Mouse (Mus musculus): ENCODE results near the gene Ugt1a6a.
"Not testable (repeated sequence)": the region's sequence is repeated elsewhere in the genome, so short reads cannot be mapped to it uniquely, and the experiment has no call there.

Gene Ugt1a6a

DNA sequence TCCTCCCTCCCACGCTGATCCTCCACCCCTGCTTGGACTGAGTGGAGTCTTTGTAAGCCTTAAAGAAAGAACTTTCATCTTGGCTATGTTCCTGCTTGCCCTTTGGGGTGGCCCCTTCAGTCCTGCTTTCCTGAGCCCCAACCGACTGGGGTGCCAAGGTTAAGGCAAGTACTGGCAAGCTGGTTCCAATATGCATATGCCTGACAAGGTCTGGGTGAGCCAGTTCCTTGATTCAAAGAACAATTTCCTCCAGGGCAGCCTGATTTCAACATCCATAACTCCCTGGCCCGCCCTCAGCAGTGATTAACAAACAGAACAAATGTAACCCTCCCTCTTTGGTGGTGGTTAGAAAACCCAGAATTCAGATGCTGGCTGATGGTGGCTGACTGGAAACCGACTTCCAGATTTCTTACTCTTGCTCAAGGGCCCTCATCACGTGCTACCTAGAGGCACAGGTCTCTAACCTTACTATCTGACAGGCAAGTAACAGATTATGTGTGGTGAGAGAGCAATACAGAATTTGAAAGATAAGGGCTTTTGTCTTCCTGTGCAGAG is at the start of gene Ugt1a6a:
Gene Ugt1a6a, plus strand, starts transcription at position 353 of the 555 bp plus-strand sequence.
- not testable (repeated sequence) for DNase-seq

DNA sequence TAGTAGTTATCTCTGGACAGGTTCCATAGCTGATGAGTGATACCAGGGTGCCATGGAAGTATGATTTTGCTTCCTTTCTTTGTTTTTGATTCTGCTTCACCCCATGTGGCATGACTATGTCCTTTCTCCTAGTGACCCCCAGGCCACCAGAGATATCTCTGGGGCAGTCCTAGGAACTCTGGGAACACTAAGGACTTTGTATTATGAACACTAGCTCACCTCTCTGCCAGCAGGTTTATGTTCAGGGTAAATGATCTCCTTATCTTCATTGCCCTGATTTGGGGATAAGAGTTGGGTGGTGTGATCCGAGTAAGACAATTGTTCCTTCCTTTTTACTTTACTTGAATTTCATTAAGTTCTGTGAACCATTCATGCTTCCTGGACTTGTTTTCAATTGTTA is 48.5 kb upstream of the Ugt1a6a start:
- DNase-seq: no peak

DNA sequence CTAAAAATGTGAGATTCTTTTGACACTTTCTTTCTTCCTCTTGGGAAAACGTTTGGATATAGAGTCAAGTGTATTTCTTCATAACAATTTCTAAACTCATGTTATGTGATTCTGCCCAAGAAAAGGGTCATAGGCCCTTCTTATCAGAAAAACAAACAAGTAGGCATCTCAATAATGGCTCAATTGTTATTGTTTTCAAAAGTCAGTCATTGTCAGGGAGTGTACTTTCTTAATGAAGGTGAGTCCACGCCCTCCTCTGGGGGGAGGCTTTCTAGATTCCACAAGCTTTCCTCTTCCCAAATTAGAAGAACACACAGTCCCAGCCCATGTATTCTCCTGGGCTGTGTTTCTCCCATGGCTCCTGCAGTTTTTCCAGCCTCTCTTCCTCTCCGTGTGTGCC is 47.1 kb upstream of the Ugt1a6a start, which contains the start of gene Ugt1a8:
Gene Ugt1a8, plus strand, starts transcription at position 301 of the 400 bp plus-strand sequence.
- no peak for DNase-seq

DNA sequence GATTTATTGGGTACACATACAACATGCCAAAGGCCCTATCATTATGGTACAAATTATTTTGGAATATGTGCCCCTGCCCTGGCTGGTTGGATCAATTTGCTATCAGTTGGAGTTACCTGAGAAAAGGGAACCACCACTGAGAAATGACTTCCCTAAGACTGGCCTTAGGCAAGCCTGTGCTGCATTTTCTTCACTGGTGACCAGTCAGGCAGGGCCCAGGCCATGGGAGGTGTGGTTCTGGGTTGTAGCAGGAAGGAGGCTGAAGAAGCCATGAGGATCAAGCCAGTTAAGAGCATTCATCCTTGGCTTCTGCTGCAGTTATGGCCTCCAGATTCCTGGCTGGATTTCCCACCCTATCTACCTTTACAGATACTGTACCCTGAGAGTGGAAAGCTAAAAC is 42.3 kb upstream of the Ugt1a6a start:
- DNase-seq: no peak

DNA sequence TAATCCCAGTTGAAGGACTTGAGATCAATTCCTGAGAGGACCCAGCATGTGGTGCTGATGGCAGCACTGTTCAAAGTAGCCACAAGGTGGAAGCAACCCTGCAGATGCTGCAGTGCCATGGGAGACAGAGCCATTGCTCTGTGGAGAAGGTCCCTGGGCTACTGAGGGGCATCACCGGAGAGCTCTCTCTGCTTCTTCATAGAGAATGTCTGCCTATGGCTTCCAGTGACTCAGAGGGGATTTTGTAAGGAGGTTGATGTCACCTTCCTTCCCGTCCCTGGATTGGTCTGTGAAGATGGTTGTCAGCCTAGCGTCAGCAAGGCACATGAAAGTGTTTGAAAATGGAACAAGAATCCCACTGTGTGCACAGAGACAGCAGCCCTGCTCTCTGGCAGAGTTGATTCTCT is 40.3 kb upstream of the Ugt1a6a start:
- DNase-seq: not testable (repeated sequence)

DNA sequence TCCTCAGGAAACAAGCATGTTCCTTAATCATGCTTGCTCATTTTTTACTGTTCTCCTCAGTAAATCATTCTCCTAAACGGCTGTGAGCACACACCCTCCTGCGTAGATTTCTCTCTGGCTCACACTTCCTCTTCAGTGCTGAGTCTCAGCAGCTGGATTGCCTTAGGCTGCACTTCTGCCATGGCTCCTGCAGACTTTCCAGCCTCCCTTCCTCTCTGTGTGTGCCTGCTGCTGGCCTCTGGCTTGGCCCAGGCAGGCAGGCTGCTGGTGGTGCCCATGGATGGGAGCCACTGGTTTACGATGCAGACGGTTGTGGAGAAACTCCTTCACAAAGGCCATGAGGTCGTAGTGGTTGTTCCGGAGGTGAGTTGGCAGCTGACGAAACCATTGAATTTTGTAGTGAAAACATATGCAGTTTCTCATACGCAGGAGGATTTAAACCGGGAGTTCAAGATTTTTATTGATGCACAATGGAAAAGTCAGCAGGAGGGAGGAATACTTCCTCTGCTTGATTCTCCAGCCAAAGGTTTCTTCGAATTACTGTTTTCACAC is 39.6 kb upstream of the Ugt1a6a start, which contains the start of gene Ugt1a7c:
Gene Ugt1a7c, plus strand, starts transcription at position 122 of the 552 bp plus-strand sequence.
- DNase-seq: no peak

DNA sequence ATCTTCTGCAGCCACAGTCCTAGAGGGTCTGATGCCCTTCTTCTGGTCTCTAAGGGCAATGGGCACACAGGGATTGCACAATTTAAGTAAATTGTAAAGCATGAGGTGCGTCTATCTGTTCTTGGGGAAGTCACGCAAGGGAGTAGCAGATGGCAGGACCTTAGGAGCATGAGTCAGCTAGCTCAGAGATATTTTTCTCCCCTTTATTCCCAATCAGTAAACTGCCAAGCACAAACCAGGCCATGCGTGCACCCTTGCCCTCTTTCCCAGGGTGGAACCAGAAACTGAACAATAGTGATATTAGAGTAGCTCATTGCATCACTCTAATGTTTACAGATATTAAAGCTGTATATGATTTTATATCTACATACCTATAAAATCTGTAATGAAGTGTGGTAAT is 36.1 kb upstream of the Ugt1a6a start:
- not testable (repeated sequence) for DNase-seq

DNA sequence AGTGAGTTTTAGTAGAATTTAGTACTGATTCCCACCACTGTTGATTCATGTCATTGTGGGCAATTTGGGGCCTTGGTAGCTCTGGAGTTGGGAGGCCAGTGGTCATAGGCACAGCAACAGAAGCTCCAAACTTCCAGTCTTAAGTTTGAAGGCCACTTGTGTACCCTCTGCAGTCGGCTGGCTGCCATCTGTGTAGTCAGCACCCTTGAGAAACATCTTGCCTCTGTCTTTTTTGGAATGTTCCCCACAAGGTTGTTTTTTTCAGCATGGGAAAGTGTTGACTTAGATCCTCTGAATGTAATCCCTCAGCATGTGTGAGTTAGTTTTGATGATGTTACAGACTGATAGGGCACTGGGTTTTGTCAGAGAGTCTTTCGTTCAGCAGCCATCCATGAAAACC is 34.9 kb upstream of the Ugt1a6a start:
- DNase-seq: not testable (repeated sequence)

DNA sequence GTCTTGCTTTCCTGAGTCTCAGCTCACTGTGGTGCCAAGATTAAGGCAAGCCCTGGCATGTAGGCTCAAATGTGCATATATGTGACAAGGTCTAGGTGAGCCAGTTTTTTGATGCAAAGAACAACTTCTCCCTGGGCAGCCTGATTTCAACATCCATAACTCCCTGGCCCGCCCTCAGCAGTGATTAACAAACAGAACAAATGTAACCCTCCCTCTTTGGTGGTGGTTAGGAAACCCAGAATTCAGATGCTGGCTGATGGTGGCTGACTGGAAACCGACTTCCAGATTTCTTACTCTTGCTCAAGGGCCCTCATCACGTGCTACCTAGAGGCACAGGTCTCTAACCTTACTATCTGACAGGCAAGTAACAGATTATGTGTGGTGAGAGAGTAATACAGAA is 31.6 kb upstream of the Ugt1a6a start, which contains the start of gene Ugt1a6b:
Gene Ugt1a6b, plus strand, starts transcription at position 234 of the 400 bp plus-strand sequence.
- not testable (repeated sequence) for DNase-seq

DNA sequence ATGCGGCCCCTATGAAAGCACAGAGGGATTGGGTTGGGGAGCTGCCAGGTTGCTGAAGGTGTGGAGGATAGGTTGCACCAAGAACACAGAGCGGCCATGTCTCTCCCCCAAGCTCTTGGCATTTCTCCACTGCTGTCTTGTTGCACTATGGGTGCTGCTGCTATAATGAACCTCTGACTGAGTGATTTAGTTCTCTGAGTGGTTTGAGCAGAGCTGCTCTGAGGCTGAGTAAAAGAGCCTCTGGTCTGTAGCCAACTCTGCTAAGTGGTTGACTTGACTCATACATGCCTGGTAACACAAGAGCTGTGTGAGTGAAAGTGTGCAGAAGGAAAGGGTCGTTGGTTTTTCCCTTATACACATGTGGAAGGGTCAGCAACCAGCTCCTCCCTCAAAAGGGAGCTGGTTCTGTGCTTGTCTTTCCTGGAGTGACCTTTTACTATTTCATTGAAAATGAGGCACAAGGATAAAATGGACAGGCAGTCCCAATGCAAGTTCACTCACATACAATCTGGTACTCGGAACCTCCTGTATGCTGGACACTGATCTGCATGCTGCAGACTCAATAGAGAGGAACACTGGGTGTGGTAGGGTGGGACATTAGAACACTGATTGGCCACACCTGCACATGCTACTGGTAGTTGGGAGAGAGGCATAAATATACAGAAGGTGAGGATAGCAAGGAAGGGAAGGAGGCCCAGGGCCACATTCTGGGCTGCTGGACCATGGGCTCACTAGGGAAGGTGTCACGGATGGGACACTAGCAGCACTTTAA is 30.7 kb upstream of the Ugt1a6a start:
- DNase-seq: not testable (repeated sequence)

DNA sequence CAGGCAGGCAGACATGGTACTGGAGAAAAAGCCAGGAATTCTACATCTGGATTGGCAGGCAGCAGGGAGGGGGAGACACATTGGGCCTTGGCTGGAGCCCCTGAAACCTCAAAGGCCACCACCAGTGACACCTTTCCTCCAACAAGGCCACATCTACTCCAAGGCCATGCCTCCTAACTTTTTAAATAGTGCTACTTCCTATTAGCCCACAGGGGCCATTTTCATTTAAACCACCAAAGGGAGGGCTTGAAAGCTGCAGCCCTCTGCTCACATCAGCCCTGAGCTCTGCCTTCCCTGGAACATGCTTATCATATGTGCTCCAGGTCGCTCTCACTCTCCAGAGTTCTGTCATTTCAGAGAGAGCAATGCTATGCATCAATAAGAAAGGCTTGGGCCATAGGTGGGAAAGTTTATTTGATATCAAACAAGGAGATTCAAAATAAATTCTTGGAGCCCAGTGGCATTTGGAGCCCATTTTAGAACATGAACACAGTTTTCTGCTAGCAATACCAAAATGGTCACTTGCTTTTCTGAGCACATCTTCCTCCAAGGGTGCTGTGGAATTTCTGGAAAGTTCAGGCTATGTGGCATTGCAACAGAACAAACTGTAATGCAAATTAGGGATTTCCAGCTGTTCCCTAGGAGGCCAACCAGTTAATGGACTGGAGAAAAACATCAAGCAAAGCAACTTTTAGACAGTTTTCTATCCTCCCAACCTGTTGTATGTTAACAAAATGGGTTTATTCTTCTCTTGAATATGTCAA is 29.8 kb upstream of the Ugt1a6a start:
- DNase-seq: no peak

DNA sequence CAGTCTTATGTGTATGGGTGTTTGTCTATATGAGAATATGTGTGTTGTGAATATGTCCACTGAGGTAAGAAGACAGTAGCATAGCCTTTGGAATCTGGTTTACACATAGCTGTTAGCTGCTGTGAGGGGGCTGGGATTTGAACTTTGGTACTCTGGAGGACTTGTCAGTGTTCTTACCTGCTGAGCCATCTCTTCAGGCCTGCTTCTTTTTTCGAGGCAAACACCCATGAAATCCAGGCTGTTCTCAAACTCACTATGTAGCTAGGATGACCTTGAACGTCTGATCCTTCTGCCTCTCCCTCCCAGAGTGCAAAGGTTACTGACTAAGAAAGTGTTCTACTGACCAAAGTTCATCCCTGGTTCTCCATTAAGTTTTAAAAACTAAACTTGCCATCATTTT is 29.0 kb upstream of the Ugt1a6a start:
- no peak for DNase-seq

DNA sequence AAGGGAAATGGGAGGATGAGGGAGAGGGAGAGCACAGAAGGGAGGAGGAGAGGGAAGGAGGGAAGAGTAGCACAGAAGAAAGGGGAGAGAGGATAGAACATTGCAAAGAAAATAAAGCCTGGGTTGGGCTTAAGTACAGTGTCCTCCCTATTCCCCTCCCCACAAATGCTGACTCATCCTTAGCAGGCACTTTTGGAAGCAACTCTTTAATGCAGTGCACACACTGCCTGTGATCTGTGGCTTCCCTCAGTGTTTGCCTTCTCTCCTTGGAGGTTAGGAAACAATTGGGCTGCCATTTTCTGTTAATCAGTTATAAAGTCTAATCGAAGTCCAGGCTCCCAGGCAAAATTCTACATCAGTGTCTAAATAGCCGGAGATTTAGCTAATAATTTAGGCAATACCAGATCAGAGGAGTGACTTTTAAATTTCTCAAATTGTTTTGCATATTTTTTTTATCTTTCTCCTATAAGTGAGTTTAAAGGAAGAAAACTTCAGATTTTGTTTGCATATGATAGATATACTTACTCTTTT is 25.5 kb upstream of the Ugt1a6a start:
- DNase-seq: not testable (repeated sequence)

DNA sequence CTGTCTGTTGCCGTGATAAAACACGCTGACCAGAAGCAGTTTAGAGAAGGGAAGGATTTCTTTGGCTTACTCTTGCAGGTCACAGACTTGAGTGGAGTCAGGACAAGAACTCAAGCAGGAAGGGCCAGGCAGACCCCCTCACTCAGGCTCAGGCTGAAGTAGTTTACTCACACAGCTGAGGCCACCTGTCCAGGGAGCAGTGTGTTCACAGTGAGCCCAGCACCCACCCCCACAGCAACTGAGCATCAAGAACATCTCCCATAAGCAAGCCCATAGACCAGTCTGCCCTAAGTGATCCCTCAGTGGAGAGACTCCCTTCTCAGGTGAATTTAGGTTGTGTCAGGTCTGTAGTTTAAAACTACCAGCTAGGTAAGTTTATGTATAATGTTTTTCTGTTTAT is 25.0 kb upstream of the Ugt1a6a start:
- DNase-seq: not testable (repeated sequence)

DNA sequence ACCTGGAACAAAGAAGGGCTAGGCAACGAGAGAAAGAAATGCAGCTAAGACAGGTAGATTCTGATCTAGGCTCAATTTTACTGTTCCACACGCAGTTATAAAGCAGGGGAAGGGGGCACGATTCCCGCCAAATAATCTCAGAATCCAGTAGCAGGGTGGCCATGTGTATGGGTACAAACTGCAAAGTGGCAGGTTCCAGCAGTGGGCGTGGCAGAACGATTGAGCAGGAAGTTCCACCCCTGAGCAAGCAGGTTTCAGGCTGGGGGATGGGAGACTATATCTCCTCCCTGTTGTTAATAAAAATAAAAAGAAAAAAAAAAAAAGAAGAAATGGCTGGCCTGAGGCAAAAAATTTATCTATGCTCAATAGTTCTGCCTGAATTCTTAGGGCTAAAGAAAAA is 21.8 kb upstream of the Ugt1a6a start:
- DNase-seq: not testable (repeated sequence)

DNA sequence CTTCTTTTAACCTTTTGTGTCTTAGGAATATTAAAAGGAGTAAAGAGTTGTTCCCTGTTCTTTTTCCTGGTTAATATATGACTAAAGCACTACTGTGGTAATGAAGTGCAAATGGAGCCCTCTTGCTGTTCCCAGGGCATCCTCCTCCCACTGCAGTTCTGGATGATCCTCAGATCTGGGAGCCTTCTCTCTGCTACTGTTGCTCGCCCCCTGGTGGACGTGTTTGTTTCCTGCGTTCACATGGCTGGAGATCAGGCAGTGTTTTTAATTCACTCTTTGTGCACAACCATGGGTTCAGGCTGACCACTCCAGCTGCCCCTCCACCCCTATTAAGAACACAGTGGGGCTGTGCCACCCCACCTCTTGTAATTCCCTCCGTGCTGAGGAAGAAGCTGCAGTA is 14.1 kb upstream of the Ugt1a6a start:
- not testable (repeated sequence) for DNase-seq

DNA sequence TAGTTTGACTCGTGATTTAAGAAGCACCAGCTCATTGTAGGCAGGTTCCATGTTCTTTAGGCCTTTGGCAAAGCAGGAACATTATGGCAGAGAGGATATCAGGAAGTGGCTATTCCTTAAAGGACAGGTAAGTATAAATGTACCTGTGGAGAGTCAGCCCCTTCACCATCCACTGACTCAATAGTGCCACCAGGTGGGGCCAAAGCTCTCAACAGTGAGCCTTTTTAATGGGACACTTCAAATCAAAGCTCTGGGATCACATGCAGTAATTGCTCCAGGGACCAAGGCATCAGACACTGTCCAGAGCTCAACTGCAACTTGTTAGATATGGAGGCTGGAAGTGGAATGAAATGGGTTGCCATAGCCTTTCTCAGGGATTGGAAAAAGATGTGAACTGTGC is 13.1 kb upstream of the Ugt1a6a start:
- DNase-seq: not testable (repeated sequence)

DNA sequence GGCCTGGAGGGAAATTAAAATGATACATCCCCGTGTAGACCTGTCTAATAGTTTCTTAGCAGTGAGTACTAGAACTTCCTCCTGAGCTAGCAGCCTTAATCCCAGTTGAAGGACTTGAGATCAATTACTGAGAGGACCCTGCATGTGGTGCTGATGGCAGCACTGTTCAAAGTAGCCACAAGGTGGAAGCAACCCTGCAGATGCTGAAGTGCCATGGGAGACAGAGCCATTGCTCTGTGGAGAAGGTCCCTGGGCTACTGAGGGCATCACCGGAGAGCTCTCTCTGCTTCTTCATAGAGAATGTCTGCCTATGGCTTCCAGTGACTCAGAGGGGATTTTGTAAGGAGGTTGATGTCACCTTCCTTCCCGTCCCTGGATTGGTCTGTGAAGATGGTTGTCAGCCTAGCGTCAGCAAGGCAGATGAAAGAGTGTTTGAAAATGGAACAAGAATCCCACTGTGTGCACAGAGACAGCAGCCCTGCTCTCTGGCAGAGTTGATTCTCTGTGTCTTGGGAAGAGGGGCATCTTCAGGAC is 8.7 kb upstream of the Ugt1a6a start:
- DNase-seq: not testable (repeated sequence)

DNA sequence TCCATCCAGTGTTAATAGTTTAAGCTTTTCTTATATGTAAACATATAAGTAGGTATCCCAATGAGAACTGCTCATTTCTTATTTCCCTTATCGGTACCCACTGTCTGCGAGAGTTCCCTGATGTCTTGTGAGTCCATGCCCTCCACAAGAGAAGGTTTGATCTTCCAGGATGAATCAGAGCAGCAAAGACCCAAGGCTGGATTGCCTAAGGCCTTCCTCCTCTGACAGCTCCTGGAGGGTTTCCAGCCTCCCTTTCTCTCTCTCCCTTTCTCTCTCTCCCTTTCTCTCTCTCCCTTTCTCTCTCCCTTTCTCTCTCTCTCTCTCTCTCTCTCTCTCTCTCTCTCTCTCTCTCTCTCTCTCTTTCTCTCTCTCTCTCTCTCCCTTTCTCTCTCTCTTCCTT is 5.5 kb upstream of the Ugt1a6a start:
- not testable (repeated sequence) for DNase-seq

DNA sequence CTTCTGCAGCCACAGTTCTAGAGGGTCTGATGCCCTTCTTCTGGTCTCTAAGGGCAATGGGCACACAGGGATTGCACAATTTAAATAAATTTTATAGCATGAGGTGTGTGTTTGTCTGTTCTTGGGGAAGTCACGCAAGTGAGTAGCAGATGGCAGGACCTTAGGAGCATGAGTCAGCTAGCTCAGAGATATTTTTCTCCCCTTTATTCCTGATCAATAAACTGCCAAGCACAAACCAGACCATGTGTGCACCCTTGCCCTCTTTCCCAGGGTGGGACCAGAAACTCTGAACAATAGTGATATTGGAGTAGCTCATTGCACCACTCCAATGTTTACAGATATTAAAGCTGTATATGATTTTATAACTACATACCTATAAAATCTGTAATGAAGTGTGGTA is 4.4 kb upstream of the Ugt1a6a start:
- DNase-seq: not testable (repeated sequence)

DNA sequence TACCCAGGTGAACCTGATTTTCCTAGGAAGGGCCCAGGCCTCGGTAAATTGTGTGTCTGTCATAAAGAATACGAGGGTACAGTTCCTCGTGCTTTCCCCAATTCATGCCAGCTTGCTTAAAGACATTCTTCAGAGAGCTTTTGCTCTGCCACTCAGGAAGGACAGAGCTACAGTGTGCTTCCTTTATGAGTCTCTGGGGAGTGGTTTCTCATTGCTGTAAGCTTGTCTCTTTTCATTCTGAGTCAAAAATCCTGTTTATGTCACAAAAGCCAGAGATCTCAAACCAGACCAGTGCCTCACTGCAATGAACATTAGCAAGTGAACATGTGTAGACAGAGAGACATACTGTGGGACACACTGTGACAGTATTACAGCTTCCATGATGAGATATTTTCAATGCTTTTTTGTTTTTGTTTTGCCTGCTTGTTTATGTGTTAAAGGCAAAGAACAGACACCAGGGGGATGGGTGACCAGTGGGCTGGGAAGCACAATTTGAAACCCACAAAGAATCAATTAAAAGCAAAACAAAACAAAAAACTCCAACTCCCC is 627 bp upstream of the Ugt1a6a start:
- no peak for DNase-seq

DNA sequence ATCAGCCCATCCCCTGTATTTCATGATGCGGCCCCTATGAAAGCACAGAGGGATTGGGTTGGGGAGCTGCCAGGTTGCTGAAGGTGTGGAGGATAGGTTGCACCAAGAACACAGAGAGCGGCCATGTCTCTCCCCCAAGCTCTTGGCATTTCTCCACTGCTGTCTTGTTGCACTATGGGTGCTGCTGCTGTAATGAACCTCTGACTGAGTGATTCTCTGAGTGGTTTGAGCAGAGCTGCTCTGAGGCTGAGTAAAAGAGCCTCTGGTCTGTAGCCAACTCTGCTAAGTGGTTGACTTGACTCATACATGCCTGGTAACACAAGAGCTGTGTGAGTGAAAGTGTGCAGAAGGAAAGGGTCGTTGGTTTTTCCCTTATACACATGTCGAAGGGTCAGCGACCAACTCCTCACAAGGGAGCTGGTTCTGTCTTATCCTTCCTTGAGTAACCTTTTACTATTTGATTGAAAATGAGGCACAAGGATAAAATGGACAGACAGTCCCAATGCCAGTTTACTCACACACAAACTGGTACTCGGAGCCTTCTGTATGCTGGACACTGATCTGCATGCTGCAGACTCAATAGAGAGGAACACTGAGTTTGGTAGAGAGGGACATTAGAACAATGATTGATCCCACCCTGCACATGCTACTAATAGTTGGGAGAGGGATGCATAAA is 758 bp downstream of the Ugt1a6a start:
- not testable (repeated sequence) for DNase-seq
